Mouse (Mus musculus) brain, embryonic 14.5 days (tissue): ENCODE measurements around the gene Cabp4. TPM values are rescaled to one million over a fixed set of nuclear protein-coding genes. Genes with fewer than 3 reads are reported as not detected.
A peak's percentile ranks its signal among the peaks of the same experiment; 100 is the strongest.

Source experiments
- DNase-seq: peaks from one replicate; pipeline ENCODE4 v3.0.0-alpha.2; 2011; ENCODE audit warnings: low read depth
- CTCF ChIP-seq: fragments of 200-500 bp; IDR thresholded peaks from 2 replicates; pipeline ENCODE4 v1.5.1; 2012; ENCODE audit warnings: inconsistent platforms, mild to moderate bottlenecking, moderate library complexity, borderline replicate concordance; ENCODE audit not compliant: insufficient read depth, insufficient read length; ENCODE audit errors: extremely low read depth
- POLR2A ChIP-seq: fragments of 200-500 bp; IDR thresholded peaks from 2 replicates; pipeline ENCODE4 v1.6.1; 2012; ENCODE audit warnings: mild to moderate bottlenecking, inconsistent platforms, borderline replicate concordance; ENCODE audit not compliant: poor library complexity, insufficient read depth, insufficient read length, severe bottlenecking; ENCODE audit errors: extremely low read depth
- polyA plus RNA-seq: library from polyadenylated mRNA; depleted of rRNA; stranded (reverse); fragments of >200 nt; gene quantifications from 2 replicates; pipeline ENCODE4 v1.2.3, GENCODE M21; 2012

The Cabp4 gene
- polyA plus RNA-seq, 1 experiment: 0.19 TPM

- no peak for TF ChIP-seq CTCF
- TF ChIP-seq POLR2A: no peak
- DNase-seq: no peak
Observed at GRCm38 (mm10) chr19:4118350-4118749, 25.5 kb downstream of the Cabp4 start.

DNA sequence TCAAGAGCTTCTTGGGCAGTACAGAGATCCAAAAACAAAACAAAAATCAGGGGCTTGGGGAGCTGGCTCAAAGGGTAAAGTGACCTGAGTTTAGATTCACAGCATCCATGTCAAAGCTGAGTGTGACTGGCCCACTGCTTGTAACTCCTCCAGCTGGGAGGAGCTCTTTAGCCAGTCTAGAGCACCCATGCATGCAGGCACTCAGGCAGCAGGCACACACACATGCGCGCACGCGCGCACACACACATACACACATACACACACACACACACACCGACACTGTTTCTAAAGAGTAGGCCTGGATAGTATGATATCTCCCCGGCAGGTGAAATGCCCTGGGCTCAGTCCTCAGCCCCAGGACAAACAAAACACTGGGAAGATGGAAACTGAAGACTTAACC is 26.8 kb downstream of the Cabp4 start:
- no peak for TF ChIP-seq CTCF
- TF ChIP-seq POLR2A: no peak

DNA sequence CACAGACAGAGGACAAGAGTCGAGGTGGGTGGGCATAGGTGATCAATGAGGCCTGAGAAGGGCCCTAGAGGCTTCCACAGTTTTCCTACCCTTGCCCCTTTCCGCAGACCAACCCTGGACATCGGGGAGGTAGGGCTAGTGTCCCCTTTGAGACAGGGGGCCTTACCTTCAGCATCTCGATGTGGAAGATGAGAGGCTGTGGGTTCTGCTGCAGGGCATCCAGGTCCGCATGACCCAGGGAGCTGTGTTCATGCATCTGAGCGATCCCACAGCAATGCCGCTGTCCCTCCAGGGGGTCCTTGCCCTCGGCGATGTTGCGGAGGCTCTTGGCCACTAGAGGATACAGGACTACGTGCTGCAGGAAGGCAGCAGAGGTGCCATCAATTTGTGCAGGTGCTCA is 28.0 kb downstream of the Cabp4 start:
- TF ChIP-seq CTCF (no peak), POLR2A (no peak)
- no peak for DNase-seq

More for the DNA sequence above, 26.8 kb downstream of the Cabp4 start:
- DNase-seq: no peak

DNA sequence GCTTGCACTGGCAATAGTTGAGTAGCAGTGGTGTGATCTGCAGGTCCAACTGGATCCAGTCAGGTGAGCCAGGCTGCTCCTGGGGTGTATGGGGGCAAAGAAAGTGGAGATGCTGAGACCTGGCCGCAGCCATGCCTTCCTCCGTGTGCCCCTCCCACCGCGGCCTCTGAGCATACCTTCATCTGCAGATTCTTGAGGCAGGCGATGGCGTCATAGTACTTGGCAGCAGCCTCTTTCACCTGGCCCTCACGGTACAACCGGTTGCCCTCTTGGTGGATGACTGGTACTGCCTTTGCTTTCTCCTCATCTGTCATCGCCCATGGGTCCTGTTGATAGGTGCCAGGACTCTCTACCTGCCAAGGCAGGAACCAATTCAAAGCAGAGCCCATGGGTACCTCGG is 28.7 kb downstream of the Cabp4 start:
- no peak for DNase-seq
- TF ChIP-seq POLR2A (no peak), CTCF (no peak)

- no peak for DNase-seq
Observed at GRCm38 (mm10) chr19:4114551-4114950, 29.3 kb downstream of the Cabp4 start.

GRCm38 (mm10) chr19:4113806-4114230 is 30.0 kb downstream of the Cabp4 start:
- no peak for DNase-seq
- TF ChIP-seq CTCF: no peak
- TF ChIP-seq POLR2A: no peak

More at GRCm38 (mm10) chr19:4114551-4114950, 29.3 kb downstream of the Cabp4 start:
- TF ChIP-seq POLR2A (no peak), CTCF (no peak)

GRCm38 (mm10) chr19:4113186-4113805 is 30.5 kb downstream of the Cabp4 start:
- peak; percentile 53 for DNase-seq
- TF ChIP-seq POLR2A (no peak), CTCF (no peak)

DNA sequence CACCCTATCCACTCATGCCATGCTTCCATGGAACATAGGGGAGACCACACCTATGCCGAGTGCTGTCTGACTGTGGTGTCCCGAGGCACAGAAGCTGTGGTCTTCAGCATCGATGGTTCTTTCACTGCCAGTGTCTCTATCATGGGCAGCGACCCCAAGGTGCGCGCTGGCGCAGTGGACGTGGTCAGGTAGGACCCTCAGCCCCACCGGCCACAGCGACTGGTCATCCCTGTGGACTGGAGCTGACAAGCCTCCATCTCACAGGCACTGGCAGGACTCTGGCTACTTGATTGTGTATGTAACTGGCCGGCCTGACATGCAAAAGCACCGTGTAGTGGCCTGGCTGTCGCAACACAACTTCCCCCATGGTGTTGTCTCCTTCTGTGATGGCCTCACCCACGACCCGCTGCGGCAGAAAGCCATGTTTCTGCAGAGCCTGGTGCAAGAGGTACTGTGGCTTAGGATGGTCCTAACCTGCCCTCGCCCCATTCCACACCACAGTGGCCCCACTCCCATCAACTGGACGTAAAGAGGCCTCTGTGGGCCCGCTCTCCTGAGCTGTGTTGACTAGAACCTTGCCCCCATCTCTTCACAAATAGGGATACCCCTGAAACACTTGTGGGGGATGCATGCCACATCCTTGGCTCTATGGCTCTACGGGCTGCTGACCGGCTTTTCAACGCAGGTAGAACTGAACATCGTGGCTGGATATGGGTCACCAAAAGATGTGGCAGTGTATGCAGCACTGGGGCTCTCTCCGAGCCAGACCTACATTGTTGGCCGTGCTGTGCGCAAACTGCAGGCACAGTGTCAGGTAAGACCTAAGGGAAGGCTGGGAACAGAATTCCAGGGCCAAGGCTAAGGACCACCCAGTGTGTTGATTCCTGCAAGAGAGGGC is 31.5 kb downstream of the Cabp4 start:
- no peak for DNase-seq
- TF ChIP-seq POLR2A: no peak
- TF ChIP-seq CTCF: no peak

GRCm38 (mm10) chr19:4108535-4108934 is 35.3 kb downstream of the Cabp4 start:
- TF ChIP-seq POLR2A (no peak), CTCF (no peak)
- no peak for DNase-seq

DNA sequence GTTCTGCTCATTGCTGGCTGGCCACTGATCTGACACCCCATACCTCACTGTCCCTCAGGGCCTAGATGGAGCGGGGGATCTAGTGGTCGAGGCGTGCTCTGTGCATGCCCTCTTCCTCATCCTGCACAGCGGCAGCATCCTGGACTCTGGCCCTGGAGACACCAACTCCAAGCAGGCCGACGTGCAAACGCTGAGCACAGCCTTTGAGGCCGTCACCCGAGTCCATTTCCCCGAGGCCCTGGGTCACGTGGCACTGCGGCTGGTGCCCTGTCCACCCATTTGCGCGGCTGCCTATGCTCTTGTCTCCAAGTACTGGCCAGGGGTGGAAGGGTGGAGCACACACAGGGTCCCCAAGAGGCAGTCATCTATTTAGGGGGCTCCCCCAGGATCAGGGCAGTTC is 37.2 kb downstream of the Cabp4 start:
- no peak for DNase-seq
- TF ChIP-seq CTCF (no peak), POLR2A (no peak)

GRCm38 (mm10) chr19:4104675-4105194 is 39.1 kb downstream of the Cabp4 start:
- DNase-seq: no peak
- TF ChIP-seq CTCF (no peak), POLR2A (no peak)
